Mouse (Mus musculus) left cerebral cortex, postnatal 14 days (tissue): ENCODE results near the gene Hist1h4n. TPM values are rescaled to one million over a fixed set of nuclear protein-coding genes. Genes with fewer than 3 reads are reported as not detected.
"Not testable (repeated sequence)": the region's sequence is repeated elsewhere in the genome, so short reads cannot be mapped to it uniquely, and the experiment has no call there.

Experiments used
- DNase-seq, 2 experiments: peaks; one replicate each; pipeline ENCODE4 v3.0.0; 2021 to 2022; ENCODE audit warnings: low spot score in 2 of 2, mixed read lengths in 1 of 2
- intact Hi-C: fragments of 180-260 bp; cut with DNase I; formaldehyde crosslinking; loops from one replicate; pipeline ENCODE4 v1.15.1; 2025
- long read RNA-seq, 2 experiments: library from polyadenylated mRNA; stranded (forward); transcript quantifications; one replicate each; pipeline ENCODE4 v2.0.0; 2021
- total RNA-seq, 2 experiments: library from RNA; stranded (reverse); gene quantifications; 2 replicates each; pipeline ENCODE4 v1.2.3; 2021

The Hist1h4n gene
- total RNA-seq: 10 to 100 TPM; 20.9 to 25.8 TPM
- long read RNA-seq, experiment 1: 0 reads
- long read RNA-seq, experiment 2: 0 reads

DNA sequence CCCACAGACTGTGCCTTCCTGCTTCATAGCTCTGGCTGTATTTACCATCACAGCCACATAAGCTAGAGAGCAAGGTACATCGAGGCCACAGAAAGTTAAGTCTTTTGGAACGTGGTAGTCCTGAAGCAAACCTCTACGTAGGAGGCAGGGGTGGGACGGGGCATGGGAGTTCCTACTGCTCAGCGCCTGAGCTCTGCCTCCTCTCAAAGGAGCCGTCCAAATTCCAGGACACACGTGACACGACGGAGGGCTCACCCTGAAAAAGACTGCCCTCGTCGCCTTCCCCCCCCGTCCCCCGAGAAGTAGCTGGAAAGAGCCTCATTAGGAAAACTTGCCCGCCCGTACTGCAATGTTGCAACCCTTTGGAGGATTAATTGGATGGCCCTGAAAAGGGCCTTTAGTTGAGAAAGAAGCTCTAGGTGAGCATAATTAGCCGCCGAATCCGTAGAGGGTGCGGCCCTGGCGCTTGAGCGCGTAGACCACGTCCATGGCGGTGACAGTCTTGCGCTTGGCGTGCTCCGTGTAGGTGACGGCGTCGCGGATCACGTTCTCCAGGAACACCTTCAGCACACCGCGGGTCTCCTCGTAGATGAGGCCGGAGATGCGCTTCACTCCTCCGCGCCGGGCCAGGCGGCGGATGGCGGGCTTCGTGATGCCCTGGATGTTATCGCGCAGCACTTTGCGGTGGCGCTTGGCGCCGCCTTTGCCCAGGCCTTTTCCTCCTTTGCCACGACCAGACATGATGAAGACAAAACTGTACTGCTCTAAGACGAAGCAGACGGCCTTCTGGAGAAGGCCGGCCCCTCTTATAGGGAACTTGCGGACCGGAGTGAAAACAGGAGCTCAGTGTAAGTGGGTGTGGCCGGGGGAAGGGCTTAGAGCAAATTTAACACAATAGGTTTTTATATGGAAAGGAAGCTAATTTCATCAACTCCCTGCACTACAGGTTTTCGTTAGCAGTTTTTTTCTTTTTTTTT is at the start of gene Hist1h4n:
Hist1h4n (minus strand) TSS at position 779 of the 977 bp plus-strand sequence.
- intact Hi-C loops: not testable (repeated sequence)
- DNase-seq: peak in 1 of 2 experiments; percentile 31

DNA sequence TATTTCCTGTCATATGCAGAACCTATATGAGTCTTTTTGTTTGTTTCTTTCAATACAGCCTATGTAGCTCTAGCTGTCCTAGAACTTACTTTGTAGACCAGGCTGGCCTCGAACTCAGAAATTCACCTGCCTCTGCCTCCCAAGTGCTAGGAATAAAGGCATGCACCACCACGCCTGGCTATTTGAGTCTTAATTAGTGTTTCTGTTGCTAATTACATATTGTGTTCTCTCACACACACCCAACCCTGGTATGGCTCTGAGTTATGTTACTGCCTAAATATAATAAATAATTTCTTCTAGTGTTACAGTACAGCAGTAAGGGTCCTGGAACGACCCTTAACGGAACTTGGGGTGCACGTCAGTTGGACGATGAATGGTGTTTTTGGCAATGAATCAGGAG is 48.7 kb upstream of the Hist1h4n start:
- no peak for DNase-seq
- intact Hi-C loops: no loop called here

DNA sequence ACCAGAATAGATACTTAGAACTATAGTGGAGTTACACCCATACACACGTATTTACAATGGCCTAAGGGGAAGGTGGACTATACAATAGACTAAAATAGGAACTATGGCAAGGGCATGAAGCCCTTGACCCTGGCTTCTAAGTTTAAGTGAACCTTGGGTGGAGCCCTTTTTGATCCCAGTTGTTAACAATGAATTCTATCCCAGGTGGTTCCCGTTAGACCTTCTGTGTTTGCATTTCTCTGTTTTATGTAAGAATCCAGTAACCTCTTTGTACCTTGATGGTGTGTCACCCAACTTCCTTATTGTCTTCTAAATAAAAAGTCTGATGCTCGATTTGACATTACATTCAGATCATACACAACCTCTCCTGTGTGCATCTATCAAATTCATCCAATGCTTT is 33.5 kb upstream of the Hist1h4n start:
- intact Hi-C loops, DNase-seq: not testable (repeated sequence)

DNA sequence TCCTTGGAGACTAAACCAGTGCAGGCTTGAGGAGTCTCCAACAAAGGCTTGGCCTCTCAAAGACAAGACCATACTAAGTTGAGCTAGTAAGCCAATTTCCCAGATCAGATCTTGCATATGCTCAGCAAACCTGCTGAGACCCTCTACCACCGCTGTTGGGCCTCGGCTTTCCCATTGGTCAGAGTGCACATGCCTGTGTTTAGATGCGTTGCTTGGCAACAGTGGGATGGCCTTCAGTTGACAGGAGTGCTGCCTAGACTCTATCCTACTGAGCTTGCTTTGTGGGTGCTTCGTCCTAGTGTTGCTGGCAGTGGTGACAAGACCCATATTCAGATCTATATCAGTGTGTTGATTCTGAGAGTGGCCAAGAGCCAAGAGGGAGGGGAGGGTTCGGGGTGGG is 29.6 kb upstream of the Hist1h4n start:
- DNase-seq: no peak
- intact Hi-C loops: no loop called here

DNA sequence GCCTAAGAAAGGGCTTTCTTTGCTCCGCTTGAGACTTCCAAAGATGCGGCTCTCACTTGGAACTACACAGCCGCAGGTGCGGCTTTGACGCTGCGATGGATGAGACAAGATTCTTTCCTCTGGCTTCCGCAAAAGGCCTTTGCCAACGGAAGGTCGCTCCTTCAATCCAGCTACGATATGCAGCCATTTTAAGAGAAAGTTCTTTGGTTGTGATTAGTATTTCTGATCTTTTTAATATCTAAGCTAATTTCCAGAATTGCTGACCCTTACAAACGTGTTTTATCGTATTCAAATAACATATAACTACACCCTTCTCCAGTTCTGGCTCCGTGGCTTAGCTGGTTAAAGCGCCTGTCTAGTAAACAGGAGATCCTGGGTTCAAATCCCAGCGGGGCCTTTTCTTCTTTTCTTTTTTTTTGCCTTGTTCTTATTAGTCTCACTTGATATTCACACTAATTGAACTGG is 23.7 kb upstream of the Hist1h4n start:
- peak; percentile 59 to 86 for DNase-seq
- intact Hi-C loops: no loop called here

DNA sequence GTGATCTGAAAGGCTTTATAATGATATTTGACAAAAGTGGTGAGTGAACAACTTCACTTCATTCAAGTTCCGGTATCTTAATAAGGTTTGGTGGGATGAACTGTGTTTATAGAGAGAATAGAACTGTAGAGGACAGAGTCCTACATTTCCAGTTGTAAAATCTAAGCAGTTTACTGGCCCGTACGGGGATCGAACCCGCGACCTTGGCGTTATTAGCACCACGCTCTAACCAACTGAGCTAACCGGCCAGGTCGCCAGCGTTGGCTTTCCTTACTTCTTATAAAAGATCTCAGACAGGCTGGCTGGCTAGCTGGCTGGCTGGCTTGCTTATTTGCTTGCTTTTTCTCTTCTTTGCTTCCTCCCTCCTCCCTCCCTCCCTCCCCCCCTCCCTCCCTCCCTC is 23.1 kb upstream of the Hist1h4n start:
- intact Hi-C loops: no loop called here
- DNase-seq: peak; percentile 35 to 90

DNA sequence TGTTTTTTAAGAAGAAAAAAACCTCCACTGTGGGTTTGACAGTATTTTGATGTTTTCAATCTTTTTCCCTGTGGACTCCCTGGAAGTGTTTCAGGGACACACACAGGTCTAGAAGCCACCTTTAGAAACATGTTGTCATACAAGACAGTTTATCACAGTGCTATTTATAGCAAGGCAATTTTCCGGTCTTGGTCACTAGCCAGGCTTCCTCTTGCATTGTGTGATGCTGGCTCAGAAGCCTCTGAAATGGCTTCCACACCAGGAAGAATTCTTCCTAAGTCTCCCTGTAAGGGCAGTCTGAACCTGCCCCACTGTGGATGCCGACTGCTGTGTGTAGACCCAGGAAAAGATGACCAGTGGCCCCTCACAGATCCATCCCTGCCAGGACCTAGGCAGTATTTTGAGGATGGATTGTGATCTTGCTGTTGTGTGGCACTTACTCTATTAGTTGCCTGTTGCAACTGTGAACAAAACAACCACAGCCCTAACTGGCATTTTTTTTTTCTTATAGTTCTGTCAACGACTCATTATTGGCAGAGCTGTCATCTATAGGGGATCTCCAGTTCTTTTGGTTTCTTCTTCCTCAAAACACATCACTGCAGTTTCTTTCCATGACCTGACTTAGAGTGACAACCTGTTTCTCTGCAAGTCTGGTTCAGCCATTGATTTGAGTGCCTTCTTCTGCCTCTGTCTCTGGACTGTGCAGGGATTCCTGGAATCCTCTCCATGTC is 20.4 kb upstream of the Hist1h4n start:
- no peak for DNase-seq
- intact Hi-C loops: no loop called here

DNA sequence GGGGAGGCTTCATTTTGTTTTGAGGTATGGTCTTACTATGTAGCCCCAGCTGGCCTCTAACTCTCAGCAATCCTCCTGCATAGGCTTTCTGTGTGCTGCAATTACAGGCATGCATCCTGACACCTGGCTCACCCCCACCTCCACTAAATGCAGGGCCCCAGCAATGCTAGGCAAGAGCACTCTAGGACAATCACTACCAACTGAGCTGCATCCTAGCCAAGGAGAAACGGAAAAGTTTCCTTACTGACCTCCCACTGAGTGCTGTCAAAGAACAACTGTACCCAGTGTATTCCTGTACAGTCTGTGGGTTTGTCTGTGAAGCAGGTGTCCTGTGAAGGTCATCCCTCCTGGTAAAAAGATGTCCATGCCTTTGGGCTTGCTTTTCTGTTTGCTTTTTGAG is 18.7 kb upstream of the Hist1h4n start:
- DNase-seq, intact Hi-C loops: not testable (repeated sequence)

DNA sequence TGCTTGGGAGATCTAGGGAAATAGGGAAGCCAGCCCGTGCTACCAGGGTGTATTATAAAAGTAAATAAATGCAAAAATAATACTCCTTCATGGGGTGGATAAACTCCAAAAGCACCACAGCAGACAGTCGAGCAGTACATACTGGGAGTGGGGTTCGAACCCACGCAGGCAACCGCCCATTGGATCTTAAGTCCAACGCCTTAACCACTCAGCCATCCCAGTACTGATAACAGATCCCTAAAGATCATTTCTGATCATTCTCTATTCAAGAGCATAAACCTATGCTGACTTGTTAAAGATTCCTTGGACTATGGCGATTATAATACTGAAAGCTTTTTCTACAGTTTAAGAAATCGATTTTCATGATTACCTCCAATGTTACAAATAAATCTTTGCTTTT is 15.9 kb upstream of the Hist1h4n start:
- no peak for DNase-seq
- intact Hi-C loops: no loop called here

DNA sequence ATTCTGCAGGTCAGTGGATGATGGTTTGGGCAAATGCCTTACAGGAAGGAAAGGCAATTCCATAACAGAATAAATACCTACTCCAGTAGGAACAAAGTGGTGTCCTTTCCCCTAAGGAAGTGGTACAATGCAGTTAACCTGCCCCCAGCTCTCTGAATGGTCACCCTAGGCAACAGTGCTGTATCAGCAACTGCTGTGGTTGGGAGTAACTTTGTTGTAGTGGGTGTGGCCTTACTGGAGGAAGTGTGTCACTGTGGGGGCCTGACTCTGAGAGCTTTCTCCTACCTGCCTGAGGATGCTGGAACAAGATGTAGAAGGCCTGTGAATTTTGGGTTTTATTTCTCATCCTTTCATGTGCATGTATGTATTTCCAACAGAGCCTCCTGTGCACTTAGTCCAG is 14.4 kb upstream of the Hist1h4n start:
- DNase-seq, intact Hi-C loops: not testable (repeated sequence)

DNA sequence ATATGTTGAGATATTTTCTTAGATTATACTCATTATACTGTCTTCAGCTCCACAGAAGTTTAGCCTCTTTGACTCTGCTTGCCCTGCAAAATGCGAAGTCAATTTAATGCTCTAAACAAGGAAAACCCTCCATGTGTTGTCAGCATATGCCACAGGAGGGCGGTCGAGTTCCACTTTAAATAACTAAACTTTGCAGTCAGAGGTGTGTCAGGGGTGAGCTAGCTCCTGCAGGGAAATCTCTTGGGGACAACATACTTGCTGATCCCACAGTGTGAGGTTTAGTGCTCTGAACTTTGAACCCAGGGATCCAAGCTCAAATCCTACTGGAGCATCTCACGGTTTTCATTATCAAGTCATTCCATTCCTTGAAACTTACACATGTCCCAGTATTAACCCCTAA is 8.5 kb upstream of the Hist1h4n start:
- intact Hi-C loops, DNase-seq: not testable (repeated sequence)

DNA sequence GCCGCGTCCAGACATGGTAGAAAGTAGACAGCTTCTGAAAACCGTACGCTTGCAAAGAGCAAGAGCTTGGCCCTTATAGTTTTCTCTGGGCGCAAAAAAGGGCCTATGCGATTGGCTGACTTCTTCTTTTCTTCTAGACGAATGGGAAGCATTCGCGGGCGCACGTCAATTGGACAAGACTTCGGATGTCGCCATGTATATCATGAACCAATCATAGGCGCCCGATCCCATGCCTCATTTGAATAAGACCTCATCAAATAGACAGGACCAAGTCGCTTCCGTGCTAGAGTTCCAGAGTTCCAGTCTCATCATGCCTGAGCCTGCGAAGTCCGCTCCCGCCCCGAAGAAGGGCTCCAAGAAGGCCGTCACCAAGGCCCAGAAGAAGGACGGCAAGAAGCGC is 1.5 kb upstream of the Hist1h4n start, which contains the start of the genes Hist1h2ap and Hist1h2br:
Hist1h2ap (minus strand) TSS at position 47 of the 400 bp plus-strand sequence.
Hist1h2br (plus strand) TSS at position 283 of the 400 bp plus-strand sequence.
- intact Hi-C loops, DNase-seq: not testable (repeated sequence)

DNA sequence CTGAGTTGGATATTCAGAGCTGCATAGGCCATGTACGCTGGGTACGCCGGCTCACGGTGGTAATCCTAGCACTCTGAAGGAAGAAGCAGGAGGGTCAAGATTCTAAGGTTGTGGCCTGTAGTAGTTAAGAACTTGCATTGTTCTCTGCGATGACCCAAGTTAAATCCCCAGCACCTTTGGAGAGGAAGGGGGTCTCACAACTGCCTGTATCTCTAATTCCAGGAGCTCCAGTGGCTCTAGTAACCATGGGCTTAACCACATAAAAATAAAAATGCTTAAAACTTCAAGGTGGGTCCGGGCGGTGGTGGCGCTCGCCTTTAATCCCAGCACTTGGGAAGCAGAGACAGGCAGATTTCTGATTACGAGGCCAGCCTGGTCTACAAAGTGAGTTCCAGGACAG is 1.7 kb downstream of the Hist1h4n start:
- no peak for DNase-seq
- intact Hi-C loops: no loop called here

DNA sequence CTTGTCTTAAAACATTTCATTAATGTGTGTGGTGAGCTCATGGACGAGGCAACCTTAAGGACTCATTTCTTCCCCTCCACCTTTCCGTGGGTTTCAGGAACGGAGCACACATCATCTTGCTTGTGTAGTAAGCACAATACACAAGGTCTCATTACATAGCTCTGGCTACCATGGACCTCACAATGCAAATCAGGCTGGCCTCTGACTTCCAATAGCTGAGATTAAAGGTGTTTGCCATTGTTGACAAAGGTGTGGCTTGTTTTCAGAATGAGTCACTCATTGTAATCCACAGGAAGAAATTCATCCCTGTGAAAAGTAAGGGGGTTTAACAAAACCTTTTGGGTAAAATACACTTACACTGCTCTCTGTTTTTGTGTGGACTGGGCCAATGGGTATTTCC is 3.5 kb downstream of the Hist1h4n start:
- DNase-seq: no peak
- intact Hi-C loops: no loop called here

DNA sequence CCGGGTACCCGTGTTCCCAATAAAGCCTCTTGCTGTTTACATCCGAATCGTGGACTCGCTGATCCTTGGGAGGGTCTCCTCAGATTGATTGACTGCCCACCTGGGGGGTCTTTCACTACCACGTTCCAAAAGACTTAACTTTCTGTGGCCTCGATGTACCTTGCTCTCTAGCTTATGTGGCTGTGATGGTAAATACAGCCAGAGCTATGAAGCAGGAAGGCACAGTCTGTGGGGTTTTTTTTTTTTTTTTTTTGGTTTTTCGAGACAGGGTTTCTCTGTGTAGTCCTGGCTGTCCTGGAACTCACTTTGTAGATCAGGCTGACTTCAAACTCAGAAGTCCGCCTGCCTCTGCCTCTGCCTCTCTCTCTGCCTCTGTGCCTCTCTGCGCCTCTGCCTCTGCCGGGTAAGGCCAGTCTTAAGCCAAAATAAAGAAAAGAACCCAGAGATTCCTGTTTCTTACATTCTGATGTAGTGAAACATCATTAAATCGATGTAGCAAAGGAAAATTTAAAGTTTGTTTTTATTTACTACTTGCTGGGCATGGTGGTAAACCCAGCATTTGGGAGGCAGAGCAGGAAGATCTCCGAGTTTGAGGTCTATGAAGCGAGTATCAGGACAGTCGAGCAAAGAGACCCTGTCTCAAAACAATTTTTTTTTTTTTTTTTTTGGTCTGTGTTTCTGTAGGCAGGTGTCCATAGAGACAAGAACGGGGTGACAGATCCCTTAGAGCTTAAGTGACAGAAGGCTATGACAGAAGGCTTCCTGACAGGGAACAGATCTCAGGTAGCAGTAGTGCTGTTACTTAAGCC is 11.7 kb downstream of the Hist1h4n start:
- intact Hi-C loops, DNase-seq: not testable (repeated sequence)

DNA sequence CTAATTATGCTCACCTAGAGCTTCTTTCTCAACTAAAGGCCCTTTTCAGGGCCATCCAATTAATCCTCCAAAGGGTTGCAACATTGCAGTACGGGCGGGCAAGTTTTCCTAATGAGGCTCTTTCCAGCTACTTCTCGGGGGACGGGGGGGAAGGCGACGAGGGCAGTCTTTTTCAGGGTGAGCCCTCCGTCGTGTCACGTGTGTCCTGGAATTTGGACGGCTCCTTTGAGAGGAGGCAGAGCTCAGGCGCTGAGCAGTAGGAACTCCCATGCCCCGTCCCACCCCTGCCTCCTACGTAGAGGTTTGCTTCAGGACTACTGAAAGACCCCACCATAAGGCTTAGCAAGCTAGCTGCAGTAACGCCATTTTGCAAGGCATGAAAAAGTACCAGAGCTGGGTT is 19.9 kb downstream of the Hist1h4n start:
- DNase-seq, intact Hi-C loops: not testable (repeated sequence)

DNA sequence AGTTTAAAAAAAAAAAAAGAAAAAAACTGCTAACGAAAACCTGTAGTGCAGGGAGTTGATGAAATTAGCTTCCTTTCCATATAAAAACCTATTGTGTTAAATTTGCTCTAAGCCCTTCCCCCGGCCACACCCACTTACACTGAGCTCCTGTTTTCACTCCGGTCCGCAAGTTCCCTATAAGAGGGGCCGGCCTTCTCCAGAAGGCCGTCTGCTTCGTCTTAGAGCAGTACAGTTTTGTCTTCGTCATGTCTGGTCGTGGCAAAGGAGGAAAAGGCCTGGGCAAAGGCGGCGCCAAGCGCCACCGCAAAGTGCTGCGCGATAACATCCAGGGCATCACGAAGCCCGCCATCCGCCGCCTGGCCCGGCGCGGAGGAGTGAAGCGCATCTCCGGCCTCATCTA is 20.5 kb downstream of the Hist1h4n start, which contains the start of gene Hist1h4m:
Hist1h4m (plus strand) TSS at position 208 of the 400 bp plus-strand sequence.
- peak in 1 of 2 experiments; percentile 49 for DNase-seq
- intact Hi-C loops: not testable (repeated sequence)

DNA sequence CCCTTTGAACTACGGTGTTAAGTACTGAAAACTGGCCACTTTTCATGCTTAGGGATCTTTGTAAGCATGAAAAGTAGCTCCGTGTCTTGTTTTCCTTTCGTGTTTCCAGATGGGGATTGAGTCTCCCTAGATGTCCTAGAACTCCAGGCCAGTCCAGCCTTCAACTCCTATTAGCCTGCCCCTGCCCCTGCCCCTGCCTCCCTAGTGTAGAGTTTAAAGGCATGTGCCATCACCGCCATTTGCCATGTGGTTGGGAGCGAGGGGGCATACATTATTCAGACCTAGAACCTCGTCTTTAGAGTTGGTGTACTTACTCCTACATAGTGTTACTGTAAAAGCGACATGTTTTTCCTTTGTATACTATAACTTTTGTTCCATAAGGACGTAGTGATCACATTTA is 20.9 kb downstream of the Hist1h4n start:
- intact Hi-C loops, DNase-seq: not testable (repeated sequence)

DNA sequence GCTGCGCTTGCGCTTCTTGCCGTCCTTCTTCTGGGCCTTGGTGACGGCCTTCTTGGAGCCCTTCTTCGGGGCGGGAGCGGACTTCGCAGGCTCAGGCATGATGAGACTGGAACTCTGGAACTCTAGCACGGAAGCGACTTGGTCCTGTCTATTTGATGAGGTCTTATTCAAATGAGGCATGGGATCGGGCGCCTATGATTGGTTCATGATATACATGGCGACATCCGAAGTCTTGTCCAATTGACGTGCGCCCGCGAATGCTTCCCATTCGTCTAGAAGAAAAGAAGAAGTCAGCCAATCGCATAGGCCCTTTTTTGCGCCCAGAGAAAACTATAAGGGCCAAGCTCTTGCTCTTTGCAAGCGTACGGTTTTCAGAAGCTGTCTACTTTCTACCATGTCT is 21.9 kb downstream of the Hist1h4n start, which contains the start of the genes Hist1h2bq and Hist1h2ao:
Hist1h2bq (minus strand) TSS at position 125 of the 400 bp plus-strand sequence.
Hist1h2ao (plus strand) TSS at position 393 of the 400 bp plus-strand sequence.
- DNase-seq, intact Hi-C loops: not testable (repeated sequence)
